Mouse (Mus musculus) heart, embryonic 16.5 days (tissue): ENCODE results near the gene Snd1. TPM values are rescaled to one million over a fixed set of nuclear protein-coding genes. Genes with fewer than 3 reads are reported as not detected.

ENCODE experiments used
- ATAC-seq: fragments of 200-750 bp; cut with Nextera tagmentation; replicated peaks from 2 replicates; pipeline ENCODE4 v1.8.0; 2017; ENCODE audit warnings: moderate number of reproducible peaks; ENCODE audit not compliant: insufficient read depth, low FRiP score; ENCODE audit errors: extremely low read depth
- H3K27ac ChIP-seq: fragments of 300-500 bp; sonication (generic); 2 replicates; pipeline ENCODE4 v1.5.1; 2014; ENCODE audit warnings: mild to moderate bottlenecking, low read length, control low read depth, moderate library complexity
- H3K27me3 ChIP-seq: fragments of 300-500 bp; sonication (generic); 2 replicates; pipeline ENCODE4 v1.6.1; 2014; ENCODE audit warnings: low read length, mixed read lengths; ENCODE audit not compliant: control insufficient read depth, insufficient read depth
- H3K36me3 ChIP-seq: fragments of 300-500 bp; sonication (generic); 2 replicates; pipeline ENCODE4 v1.6.1; 2014; ENCODE audit not compliant: control insufficient read depth, insufficient read depth
- H3K4me1 ChIP-seq: fragments of 300-500 bp; sonication (generic); 2 replicates; pipeline ENCODE4 v1.6.1; 2014; ENCODE audit warnings: low read length, mixed read lengths; ENCODE audit not compliant: control insufficient read depth, insufficient read depth
- H3K4me2 ChIP-seq: fragments of 300-500 bp; sonication (generic); 2 replicates; pipeline ENCODE4 v1.6.1; 2014; ENCODE audit warnings: low read depth, mild to moderate bottlenecking, control low read depth, low read length
- H3K4me3 ChIP-seq: fragments of 300-500 bp; sonication (generic); 2 replicates; pipeline ENCODE4 v1.5.1; 2014; ENCODE audit warnings: mild to moderate bottlenecking, control low read depth, low read length
- H3K9ac ChIP-seq: fragments of 300-500 bp; sonication (generic); 2 replicates; pipeline ENCODE4 v1.6.1; 2014; ENCODE audit warnings: low read length, control low read depth
- H3K9me3 ChIP-seq: fragments of 300-500 bp; sonication (generic); replicated peaks from 2 replicates; pipeline ENCODE4 v1.6.1; 2016; ENCODE audit warnings: low read length; ENCODE audit not compliant: control insufficient read depth
- WGBS: fragments of 180-500 bp; shearing (Covaris S2); extraction: QIAGEN DNeasy Blood & Tissue Kit; methylation state at CpG from one replicate; pipeline ENCODE4 v1.1.7; 2014; 5-methylcytosine and 5-hydroxymethylcytosine counted together
- polyA plus RNA-seq: library from polyadenylated mRNA; unstranded; fragments of >200 nt; fragmentation: Nextera tagmentation; extraction: Ambion mirVana; gene quantifications from 2 replicates; pipeline ENCODE4 v1.2.1, GENCODE M21; 2015

Gene Snd1
- polyA plus RNA-seq, 1 experiment from 2014 or later: 81.8 TPM

GRCm38 (mm10) chr6:28733884-28734647, 259.1 kb downstream of the Snd1 start:
- Histone ChIP-seq H3K4me2 (no peak overlapping the region), H3K27me3 (no peaks in the 10 kb centered on the region), H3K9me3 (no peaks in the 10 kb centered on the region), H3K36me3 (no peaks in the 10 kb centered on the region), H3K4me1 (peaks cover 11% of the 10 kb centered on the region), H3K27ac (no peak overlapping the region), H3K9ac (no peak overlapping the region), H3K4me3 (no peak overlapping the region)
- no peak for ATAC-seq
- 67% methylated on average over 5 of the region's 5 CpGs for WGBS

DNA sequence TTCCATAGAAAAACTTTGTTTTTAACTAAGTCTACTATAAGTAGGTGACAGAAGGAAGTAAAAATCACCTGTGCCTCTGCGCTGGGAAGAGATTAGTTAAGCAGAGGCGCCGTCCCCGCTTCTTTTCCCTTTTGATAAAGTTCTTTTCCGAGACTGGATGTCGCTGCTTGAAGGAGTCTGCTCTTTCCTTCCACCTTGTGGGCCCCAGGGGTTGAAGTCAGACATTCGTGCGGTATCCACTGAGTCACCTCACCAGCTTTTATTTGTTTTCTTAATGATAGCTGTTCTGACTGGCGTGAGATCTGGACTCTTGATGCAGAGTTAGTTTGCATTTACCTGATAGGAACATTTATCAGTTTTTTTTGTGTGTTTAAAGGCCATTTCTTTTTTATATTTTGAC, 260.2 kb downstream of the Snd1 start:
- 49% methylated on average over 9 of the region's 9 CpGs for WGBS
- no peak for ATAC-seq
- no peaks in the 10 kb centered on the region for H3K27me3 ChIP-seq
- no peak overlapping the region for H3K4me2 ChIP-seq
- no peaks in the 10 kb centered on the region for H3K9me3 ChIP-seq
- H3K9ac ChIP-seq: no peak overlapping the region
- H3K4me3 ChIP-seq: no peak overlapping the region
- peaks cover 5% of the 10 kb centered on the region; the same call in 1 of the 2 replicates for H3K4me1 ChIP-seq
- H3K27ac ChIP-seq: no peak overlapping the region
- H3K36me3 ChIP-seq: no peaks in the 10 kb centered on the region

DNA sequence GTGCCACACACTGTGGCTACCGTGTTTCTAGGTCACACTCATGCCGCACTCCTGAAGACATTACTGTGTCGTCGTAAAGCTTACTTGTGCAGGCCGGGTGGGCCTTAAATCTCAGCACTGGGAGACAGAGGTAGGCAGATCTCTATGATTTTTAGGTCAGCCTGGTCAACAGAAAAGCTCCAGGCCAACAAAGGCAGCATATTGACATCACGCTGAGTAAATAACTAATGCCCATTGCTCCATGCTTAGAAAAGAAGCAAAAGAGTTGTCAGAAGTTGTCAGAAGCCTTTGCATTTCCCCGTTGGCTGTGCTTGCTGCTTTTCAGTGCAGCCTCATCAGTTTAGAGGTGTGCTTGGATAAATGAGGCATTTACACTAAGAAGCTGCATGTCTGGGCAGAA, 261.7 kb downstream of the Snd1 start:
- Histone ChIP-seq H3K9me3 (no peaks in the 10 kb centered on the region), H3K36me3 (no peaks in the 10 kb centered on the region), H3K4me3 (no peak overlapping the region), H3K9ac (no peak overlapping the region), H3K27me3 (no peaks in the 10 kb centered on the region), H3K4me2 (no peak overlapping the region), H3K4me1 (peaks cover 2% of the 10 kb centered on the region; the same call in 1 of the 2 replicates), H3K27ac (no peak overlapping the region)
- WGBS: 81% methylated on average over 7 of the region's 7 CpGs
- ATAC-seq: no peak

DNA sequence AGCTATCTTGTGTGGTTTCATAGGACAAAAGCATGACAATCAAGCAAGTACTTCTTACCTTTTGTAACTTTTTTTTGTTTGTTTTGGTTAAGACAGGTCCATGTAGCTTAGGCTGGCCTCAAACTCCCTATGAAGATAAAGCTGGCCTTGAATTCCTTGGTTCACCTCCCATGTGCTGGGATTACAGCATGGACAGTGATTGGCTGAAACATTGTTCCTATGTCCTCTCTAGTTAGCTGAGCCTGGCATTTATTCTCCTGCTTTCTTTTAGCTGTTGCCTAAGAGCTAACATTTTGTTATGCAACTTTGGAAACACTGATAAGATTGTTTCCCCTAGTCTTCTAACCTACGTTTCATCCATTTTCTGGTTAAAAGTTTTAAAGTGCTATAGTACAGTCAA, 262.7 kb downstream of the Snd1 start:
- WGBS: 67% methylated on average over 1 of the region's 1 CpGs
- H3K9me3 ChIP-seq: no peaks in the 10 kb centered on the region
- no peaks in the 10 kb centered on the region for H3K36me3 ChIP-seq

GRCm38 (mm10) chr6:28743586-28743985, 268.6 kb downstream of the Snd1 start:
- Histone ChIP-seq H3K4me3 (no peak overlapping the region), H3K4me2 (no peak overlapping the region), H3K36me3 (peaks cover 14% of the 10 kb centered on the region), H3K4me1 (peaks cover 10% of the 10 kb centered on the region; the same call in 1 of the 2 replicates), H3K9ac (no peak overlapping the region), H3K9me3 (no peaks in the 10 kb centered on the region), H3K27ac (0 out of 2 replicates have a peak overlapping the region, but pooled peaks have one; percentile 8), H3K27me3 (no peaks in the 10 kb centered on the region)
- no peak for ATAC-seq
- 20% methylated on average over 1 of the region's 1 CpGs for WGBS

More for the DNA sequence above, 262.7 kb downstream of the Snd1 start:
- Histone ChIP-seq H3K4me1 (no peaks in the 10 kb centered on the region), H3K27ac (no peak overlapping the region), H3K27me3 (no peaks in the 10 kb centered on the region), H3K4me2 (no peak overlapping the region), H3K9ac (no peak overlapping the region), H3K4me3 (no peak overlapping the region)
- ATAC-seq: no peak

DNA sequence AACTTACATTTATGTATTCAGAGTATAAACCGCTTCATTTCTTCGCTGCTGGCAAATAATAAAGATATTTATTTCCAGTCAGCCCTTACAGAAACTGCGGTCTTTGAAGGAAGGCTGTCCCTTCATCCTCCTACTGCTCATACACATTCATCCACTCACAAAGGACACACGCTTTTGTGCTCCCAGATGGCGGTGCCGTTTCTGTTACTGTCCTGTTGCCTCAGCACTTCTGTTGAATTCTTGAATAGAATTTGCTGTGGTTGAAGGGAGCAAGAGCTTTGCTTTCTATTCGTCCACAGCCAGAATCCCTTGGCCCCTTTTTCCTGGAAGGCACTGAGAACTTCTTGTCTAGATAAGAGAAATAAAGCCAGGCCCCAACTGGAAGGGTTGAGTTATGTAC, 270.9 kb downstream of the Snd1 start:
- Histone ChIP-seq H3K27me3 (no peaks in the 10 kb centered on the region), H3K4me2 (no peak overlapping the region), H3K27ac (no peak overlapping the region), H3K4me1 (peaks cover 10% of the 10 kb centered on the region; the same call in 1 of the 2 replicates), H3K9ac (no peak overlapping the region), H3K36me3 (peaks cover 14% of the 10 kb centered on the region), H3K9me3 (no peaks in the 10 kb centered on the region), H3K4me3 (no peak overlapping the region)
- WGBS: 91% methylated on average over 7 of the region's 7 CpGs
- no peak for ATAC-seq

DNA sequence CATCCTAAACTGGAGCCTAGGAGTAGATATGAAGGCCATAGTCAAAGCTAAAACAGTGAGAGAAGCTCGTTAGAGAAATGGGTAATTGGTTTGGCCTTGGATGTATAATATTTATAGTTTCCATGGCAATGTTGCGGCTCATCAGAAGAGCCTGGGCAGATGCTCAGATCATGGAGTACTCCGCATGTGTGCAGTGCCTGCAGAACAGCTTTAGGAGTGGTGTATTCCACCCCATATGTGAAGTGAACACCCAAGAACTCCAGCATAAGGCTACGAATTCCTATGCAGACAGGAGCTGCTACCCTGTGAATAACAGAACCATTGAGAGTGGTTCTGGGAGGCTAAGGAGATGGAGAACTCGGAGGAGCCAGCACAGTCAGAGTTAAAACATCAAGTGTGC, 272.1 kb downstream of the Snd1 start:
- H3K27ac ChIP-seq: no peak overlapping the region
- H3K27me3 ChIP-seq: no peaks in the 10 kb centered on the region
- H3K4me1 ChIP-seq: peaks cover 10% of the 10 kb centered on the region; the same call in 1 of the 2 replicates
- ATAC-seq: no peak
- H3K4me3 ChIP-seq: no peak overlapping the region
- 91% methylated on average over 5 of the region's 5 CpGs for WGBS
- no peak overlapping the region for H3K9ac ChIP-seq
- H3K36me3 ChIP-seq: peaks cover 14% of the 10 kb centered on the region
- no peaks in the 10 kb centered on the region for H3K9me3 ChIP-seq
- H3K4me2 ChIP-seq: no peak overlapping the region

- Histone ChIP-seq H3K36me3 (peaks cover 14% of the 10 kb centered on the region), H3K4me3 (no peak overlapping the region), H3K27me3 (no peaks in the 10 kb centered on the region), H3K4me1 (peaks cover 10% of the 10 kb centered on the region; the same call in 1 of the 2 replicates), H3K9ac (no peak overlapping the region), H3K4me2 (no peak overlapping the region), H3K27ac (no peak overlapping the region), H3K9me3 (no peaks in the 10 kb centered on the region)
- WGBS: 64% methylated on average over 14 of the region's 14 CpGs
- no peak for ATAC-seq
Measured at GRCm38 (mm10) chr6:28747931-28748670, 273.2 kb downstream of the Snd1 start.

DNA sequence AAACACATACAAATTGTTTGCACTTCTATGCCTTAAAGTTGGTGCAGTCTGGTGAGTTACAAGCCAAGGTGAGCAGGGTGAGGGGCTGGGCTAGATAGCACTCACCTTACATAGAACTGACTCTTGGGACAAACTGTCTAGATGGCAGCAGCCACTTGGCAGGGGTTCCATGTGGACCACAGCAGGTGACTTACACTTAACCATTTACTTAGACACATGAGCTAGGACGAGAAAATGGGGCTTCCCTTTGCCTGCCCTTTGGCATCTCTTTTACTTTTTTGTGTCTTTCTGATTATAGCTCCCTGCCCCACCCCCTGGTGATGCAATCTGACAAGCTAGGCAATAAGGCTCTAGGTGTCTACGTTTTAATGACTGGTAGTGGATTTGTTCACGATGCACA, 274.3 kb downstream of the Snd1 start:
- Histone ChIP-seq H3K4me1 (peaks cover 4% of the 10 kb centered on the region; the same call in 1 of the 2 replicates), H3K27ac (no peak overlapping the region), H3K4me2 (no peak overlapping the region), H3K27me3 (no peaks in the 10 kb centered on the region), H3K4me3 (no peak overlapping the region), H3K36me3 (peaks cover 16% of the 10 kb centered on the region), H3K9me3 (no peaks in the 10 kb centered on the region), H3K9ac (no peak overlapping the region)
- 83% methylated on average over 3 of the region's 3 CpGs for WGBS
- no peak for ATAC-seq
